Mouse (Mus musculus) CH12.LX (cell line): ENCODE data around the gene Pagr1a. TPM values are rescaled to one million over a fixed set of nuclear protein-coding genes. Genes with fewer than 3 reads are reported as not detected.

ENCODE experiments used
- DNase-seq: peaks from one replicate; pipeline ENCODE4 v3.0.0-alpha.2; 2013; ENCODE audit errors: extremely low read depth
- H3K27ac ChIP-seq: 2 replicates; pipeline ENCODE4 v1.5.1; 2012; ENCODE audit warnings: low read depth, mild to moderate bottlenecking, control low read depth, moderate library complexity; ENCODE audit not compliant: insufficient read depth
- H3K27me3 ChIP-seq: replicated peaks from 2 replicates; pipeline ENCODE3; 2012; ENCODE audit warnings: inconsistent platforms
- H3K36me3 ChIP-seq, 2 experiments: replicated peaks in 1 of 2; 2 replicates each; pipeline versions ENCODE3 to v1.6.1; 2012; ENCODE audit warnings: inconsistent platforms in 1 of 2, low read length in 1 of 2, mild to moderate bottlenecking in 1 of 2, mixed read lengths in 1 of 2, moderate library complexity in 1 of 2; ENCODE audit not compliant: control insufficient read depth in 1 of 2, insufficient read depth in 1 of 2
- H3K4me1 ChIP-seq, 2 experiments: 2 replicates each; pipeline ENCODE4 v1.6.1; 2012; ENCODE audit warnings: inconsistent platforms in 1 of 2, moderate library complexity in 1 of 2; ENCODE audit not compliant: insufficient read depth in 2 of 2, control insufficient read depth in 1 of 2
- H3K4me2 ChIP-seq: 2 replicates; pipeline ENCODE4 v1.6.1; 2012; ENCODE audit warnings: low read depth, mild to moderate bottlenecking, control low read depth; ENCODE audit not compliant: poor library complexity, insufficient read depth, severe bottlenecking
- H3K4me3 ChIP-seq, 3 experiments: fragments of 150-350 bp in 1 of 3; sonication (generic) in 1 of 3; replicated peaks in 1 of 3; 2 replicates each; pipeline versions ENCODE3 to v1.5.1; 2011 to 2012; ENCODE audit warnings: low read depth in 2 of 3, low read length in 2 of 3, mild to moderate bottlenecking in 2 of 3, moderate library complexity in 2 of 3, control low read depth in 1 of 3, improper control_type of control experiment in 1 of 3, inconsistent platforms in 1 of 3, mixed read lengths in 1 of 3; ENCODE audit not compliant: poor library complexity in 1 of 3
- H3K79me2 ChIP-seq: replicated peaks from 2 replicates; pipeline ENCODE4 v1.6.1; 2012; ENCODE audit warnings: mild to moderate bottlenecking, moderate library complexity; ENCODE audit not compliant: control insufficient read depth, poor library complexity, insufficient read depth, severe bottlenecking; ENCODE audit errors: extremely low read depth
- H3K9ac ChIP-seq: 2 replicates; pipeline ENCODE4 v1.6.1; 2012; ENCODE audit warnings: low read depth, mild to moderate bottlenecking, control low read depth, moderate library complexity; ENCODE audit not compliant: insufficient read depth
- H3K9me3 ChIP-seq: replicated peaks from 2 replicates; pipeline ENCODE3; 2012; ENCODE audit warnings: low read length, inconsistent platforms, mixed read lengths
- BHLHE40 ChIP-seq: IDR thresholded peaks from 2 replicates; pipeline ENCODE4 v1.6.1; 2011; ENCODE audit warnings: mild to moderate bottlenecking, low read depth, low read length, improper control_type of control experiment
- CHD1 ChIP-seq: IDR thresholded peaks from 2 replicates; pipeline ENCODE4 v1.6.1; 2012; ENCODE audit warnings: low read depth, low read length, improper control_type of control experiment, inconsistent platforms
- CHD2 ChIP-seq: IDR thresholded peaks from 2 replicates; pipeline ENCODE4 v1.6.1; 2011; ENCODE audit warnings: low read length, improper control_type of control experiment
- CTCF ChIP-seq, 2 experiments: IDR thresholded peaks in 1 of 2; conservative IDR thresholded peaks in 1 of 2; 2 replicates each; pipeline ENCODE4 v1.5.1; 2011 to 2012; ENCODE audit warnings: low read depth in 2 of 2, low read length in 2 of 2, improper control_type of control experiment in 1 of 2, inconsistent platforms in 1 of 2, mild to moderate bottlenecking in 1 of 2, moderate library complexity in 1 of 2
- E2F4 ChIP-seq: IDR thresholded peaks from 2 replicates; pipeline ENCODE4 v1.6.1; 2011; ENCODE audit warnings: low read depth, low read length, improper control_type of control experiment; ENCODE audit not compliant: insufficient replicate concordance
- ELF1 ChIP-seq: IDR thresholded peaks from 2 replicates; pipeline ENCODE4 v1.6.1; 2014; ENCODE audit warnings: low read depth, mild to moderate bottlenecking, inconsistent platforms, low read length, improper control_type of control experiment
- EP300 ChIP-seq: IDR thresholded peaks from 2 replicates; pipeline ENCODE4 v1.6.1; 2011; ENCODE audit warnings: low read length, improper control_type of control experiment
- ETS1 ChIP-seq: conservative IDR thresholded peaks from 2 replicates; pipeline ENCODE4 v1.6.1; 2012; ENCODE audit warnings: low read depth, mild to moderate bottlenecking, inconsistent platforms, low read length, improper control_type of control experiment, moderate library complexity
- GABPA ChIP-seq: IDR thresholded peaks from 2 replicates; pipeline ENCODE4 v1.6.1; 2012; ENCODE audit warnings: low read depth, low read length, improper control_type of control experiment, inconsistent platforms; ENCODE audit not compliant: insufficient replicate concordance
- HCFC1 ChIP-seq: IDR thresholded peaks from 2 replicates; pipeline ENCODE4 v1.6.1; 2012; ENCODE audit warnings: low read depth, mild to moderate bottlenecking, inconsistent platforms, low read length, improper control_type of control experiment
- IRF4 ChIP-seq: IDR thresholded peaks from 2 replicates; pipeline ENCODE4 v1.6.1; 2014; ENCODE audit warnings: low read depth, mild to moderate bottlenecking, inconsistent platforms, low read length, improper control_type of control experiment
- JUN ChIP-seq: IDR thresholded peaks from 2 replicates; pipeline ENCODE4 v1.6.1; 2011; ENCODE audit warnings: low read depth, mild to moderate bottlenecking, low read length, improper control_type of control experiment, moderate library complexity; ENCODE audit not compliant: insufficient read depth
- JUND ChIP-seq: conservative IDR thresholded peaks from 2 replicates; pipeline ENCODE4 v1.6.1; 2011; ENCODE audit warnings: low read depth, low read length, improper control_type of control experiment
- KAT2A ChIP-seq: IDR thresholded peaks from 2 replicates; pipeline ENCODE4 v1.6.1; 2012; ENCODE audit warnings: low read length, improper control_type of control experiment, inconsistent platforms; ENCODE audit not compliant: insufficient replicate concordance
- MAFK ChIP-seq: IDR thresholded peaks from 2 replicates; pipeline ENCODE4 v1.6.1; 2011; ENCODE audit warnings: low read length, improper control_type of control experiment; ENCODE audit not compliant: insufficient replicate concordance
- MAX ChIP-seq: IDR thresholded peaks from 2 replicates; pipeline ENCODE4 v1.6.1; 2011; ENCODE audit warnings: low read length, improper control_type of control experiment
- MEF2A ChIP-seq: IDR thresholded peaks from 2 replicates; pipeline ENCODE4 v1.6.1; 2014; ENCODE audit warnings: low read depth, mild to moderate bottlenecking, inconsistent platforms, low read length, improper control_type of control experiment, borderline replicate concordance
- MXI1 ChIP-seq: IDR thresholded peaks from 2 replicates; pipeline ENCODE4 v1.6.1; 2011; ENCODE audit warnings: mild to moderate bottlenecking, low read depth, low read length, improper control_type of control experiment
- MYC ChIP-seq: IDR thresholded peaks from 2 replicates; pipeline ENCODE4 v1.6.1; 2011; ENCODE audit warnings: low read depth, mild to moderate bottlenecking, improper control_type of control experiment, low read length
- NRF1 ChIP-seq: IDR thresholded peaks from 2 replicates; pipeline ENCODE4 v1.6.1; 2014; ENCODE audit warnings: low read depth, mild to moderate bottlenecking, inconsistent platforms, low read length, improper control_type of control experiment, moderate library complexity
- PAX5 ChIP-seq: IDR thresholded peaks from 2 replicates; pipeline ENCODE4 v1.6.1; 2012; ENCODE audit warnings: low read length, inconsistent platforms, mixed read lengths
- POLR2A ChIP-seq: IDR thresholded peaks from 2 replicates; pipeline ENCODE4 v1.6.1; 2011; ENCODE audit warnings: low read depth, mild to moderate bottlenecking, improper control_type of control experiment, low read length
- POLR2AphosphoS2 ChIP-seq: IDR thresholded peaks from 2 replicates; pipeline ENCODE4 v1.6.1; 2011; ENCODE audit warnings: low read depth, low read length, improper control_type of control experiment
- RAD21 ChIP-seq: IDR thresholded peaks from 2 replicates; pipeline ENCODE4 v1.6.1; 2011; ENCODE audit warnings: low read depth, mild to moderate bottlenecking, low read length, improper control_type of control experiment, moderate library complexity
- RCOR1 ChIP-seq: conservative IDR thresholded peaks from 2 replicates; pipeline ENCODE4 v1.6.1; 2012; ENCODE audit warnings: low read depth, mild to moderate bottlenecking, inconsistent platforms, low read length, improper control_type of control experiment
- SIN3A ChIP-seq: IDR thresholded peaks from 2 replicates; pipeline ENCODE4 v1.6.1; 2012; ENCODE audit warnings: low read length, improper control_type of control experiment, inconsistent platforms
- SMC3 ChIP-seq: IDR thresholded peaks from 2 replicates; pipeline ENCODE4 v1.6.1; 2011; ENCODE audit warnings: low read depth, low read length, improper control_type of control experiment
- TBP ChIP-seq: conservative IDR thresholded peaks from 2 replicates; pipeline ENCODE4 v1.6.1; 2011; ENCODE audit warnings: low read depth, low read length, improper control_type of control experiment
- TCF12 ChIP-seq: IDR thresholded peaks from 2 replicates; pipeline ENCODE4 v1.6.1; 2014; ENCODE audit warnings: low read depth, mild to moderate bottlenecking, inconsistent platforms, low read length, improper control_type of control experiment
- UBTF ChIP-seq: IDR thresholded peaks from 2 replicates; pipeline ENCODE4 v1.6.1; 2012; ENCODE audit warnings: low read depth, mild to moderate bottlenecking, inconsistent platforms, low read length, improper control_type of control experiment, moderate library complexity
- USF1 ChIP-seq: IDR thresholded peaks from 2 replicates; pipeline ENCODE4 v1.6.1; 2014; ENCODE audit warnings: low read depth, mild to moderate bottlenecking, inconsistent platforms, low read length, improper control_type of control experiment
- USF2 ChIP-seq: conservative IDR thresholded peaks from 2 replicates; pipeline ENCODE4 v1.6.1; 2011; ENCODE audit warnings: low read depth, low read length, improper control_type of control experiment
- ZC3H11A ChIP-seq: IDR thresholded peaks from 2 replicates; pipeline ENCODE4 v1.6.1; 2012; ENCODE audit warnings: low read depth, mild to moderate bottlenecking, inconsistent platforms, low read length, improper control_type of control experiment
- ZKSCAN1 ChIP-seq: IDR thresholded peaks from 2 replicates; pipeline ENCODE4 v1.6.1; 2012; ENCODE audit warnings: low read depth, inconsistent platforms, low read length, improper control_type of control experiment, borderline replicate concordance
- ZMIZ1 ChIP-seq: IDR thresholded peaks from 2 replicates; pipeline ENCODE4 v1.6.1; 2012; ENCODE audit warnings: low read depth, mild to moderate bottlenecking, inconsistent platforms, low read length, improper control_type of control experiment
- ZNF384 ChIP-seq: IDR thresholded peaks from 2 replicates; pipeline ENCODE4 v1.6.1; 2012; ENCODE audit warnings: low read depth, low read length, improper control_type of control experiment, inconsistent platforms
- dilution Hi-C: fragments of 300-500 bp; cut with MboI; formaldehyde crosslinking; loops from 2 replicates; pipeline ENCODE4 v1.14.3; 2020; ENCODE audit warnings: low sequenced_read_pairs; ENCODE audit not compliant: extremely low pct_unique_long_range_greater_than_20kb, extremely low pct_ligation_motif_present
- in situ Hi-C: fragments of 300-500 bp; cut with MboI; formaldehyde crosslinking; loops from 3 replicates; pipeline ENCODE4 v1.14.3; 2019; ENCODE audit warnings: low sequenced_read_pairs, low pct_ligation_motif_present, low pct_unique_long_range_greater_than_20kb, mixed read lengths
- polyA plus RNA-seq: library from polyadenylated mRNA; unstranded; fragments of >175 nt; gene quantifications from 2 replicates; pipeline ENCODE4 v1.2.1, GENCODE M21; 2012; ENCODE audit warnings: low read depth; ENCODE audit not compliant: insufficient read length
- total RNA-seq, 2 experiments: library from RNA; depleted of rRNA; stranded (reverse); fragments of 300-350 nt in 1 of 2; fragments of >200 nt in 1 of 2; gene quantifications; 2 replicates each; pipeline ENCODE4 v1.2.3; 2012 to 2014

Pagr1a gene
- 56.9 and 60.0 TPM in 2 replicates for total RNA-seq (2012; rRNA removed)
- total RNA-seq (2014; rRNA removed) = 12.0 and 24.9 TPM in 2 replicates
- polyA plus RNA-seq = 69.4 and 71.3 TPM in 2 replicates

DNA sequence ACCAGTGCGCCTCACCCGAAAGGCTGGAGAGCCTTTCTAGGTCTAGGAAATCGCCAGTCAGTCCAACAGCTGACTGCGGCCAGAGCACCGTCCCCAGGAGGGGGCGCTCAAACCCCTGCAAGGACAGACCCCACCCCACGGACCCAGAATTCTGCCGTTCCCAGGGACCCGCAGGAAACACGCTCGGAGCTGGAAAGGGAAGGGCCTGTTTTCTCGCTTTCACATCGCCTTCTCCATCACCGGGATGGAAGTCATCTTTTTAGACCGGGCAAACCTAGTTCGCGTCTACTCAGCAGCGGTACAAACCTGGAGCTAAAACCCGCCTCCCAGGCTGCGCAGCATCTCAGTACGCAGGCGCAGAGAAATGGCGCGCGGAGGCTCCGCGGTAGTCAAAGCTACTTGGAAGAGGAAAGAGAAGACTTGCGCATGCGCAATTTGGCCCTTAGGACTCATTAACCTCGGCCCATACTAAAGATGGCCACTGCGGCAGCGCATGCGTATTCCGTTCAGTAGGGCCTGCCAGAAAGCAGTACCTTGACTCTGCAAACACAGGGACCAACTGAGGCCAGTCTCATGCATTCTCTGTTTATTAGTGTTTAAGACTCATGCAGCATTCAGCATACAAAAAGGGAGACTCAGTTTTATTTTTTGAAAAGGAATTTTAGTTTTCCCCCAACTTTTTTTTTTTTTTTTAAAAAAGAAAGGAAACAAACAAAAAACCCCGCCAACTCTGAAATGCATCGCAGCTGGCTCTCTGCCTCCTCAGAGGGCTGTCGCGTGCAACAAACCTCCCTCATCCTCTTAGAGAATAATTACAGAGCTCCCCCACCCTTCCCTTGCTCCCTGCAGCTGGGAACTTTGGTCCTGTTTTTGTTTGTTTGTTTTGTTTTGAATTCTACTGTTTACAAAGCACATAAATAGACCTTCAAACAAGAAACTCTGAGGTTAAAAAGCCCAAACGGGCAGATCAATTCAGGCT is at the start of gene Pagr1a:
Pagr1a (minus strand) TSS at position 382 of the 979 bp plus-strand sequence.
- dilution Hi-C loops (no loop called here), in situ Hi-C loops (loop anchor here (5.0 to 10.0 kb wide), 2 partner anchors 55 to 312 kb away; partner anchors contain the start of gene Coro1a)
- H3K9ac ChIP-seq = peak within 1 kb of the TSS; percentile 91
- peaks cover 14% of the 10 kb centered on the region for H3K79me2 ChIP-seq
- peaks cover 8 to 53% of the 10 kb centered on the region in 2 experiments for H3K36me3 ChIP-seq
- H3K4me3 ChIP-seq = peak within 1 kb of the TSS; percentile 65 to 92 (median 89)
- peaks cover 22 to 70% of the 10 kb centered on the region in 2 experiments; a peak in 3 of 4 replicates for H3K4me1 ChIP-seq
- DNase-seq = peak; percentile 100
- H3K4me2 ChIP-seq = peak within 1 kb of the TSS; percentile 77
- H3K9me3 ChIP-seq = no peaks in the 10 kb centered on the region
- no peaks in the 10 kb centered on the region for H3K27me3 ChIP-seq
- peak within 1 kb of the TSS; percentile 80 for H3K27ac ChIP-seq
- 0 out of 2 replicates have a peak, but pooled peaks have one; percentile 2 for TF ChIP-seq MYC
- no peak for TF ChIP-seq USF2
- TF ChIP-seq ZMIZ1 = peak; percentile 11; the same call in 1 of the 2 replicates
- peak; percentile 92 for TF ChIP-seq HCFC1
- TF ChIP-seq TBP = no peak; the same call in 1 of the 2 replicates
- peak; percentile 66; the same call in 1 of the 2 replicates for TF ChIP-seq ZNF384
- TF ChIP-seq POLR2A = peak; percentile 74
- TF ChIP-seq ETS1 = no peak
- TF ChIP-seq MEF2A = peak; percentile 23; the same call in 1 of the 2 replicates
- TF ChIP-seq MAX = no peak; the same call in none of the 2 replicates
- no peak for TF ChIP-seq JUN
- TF ChIP-seq NRF1 = peak; percentile 98
- TF ChIP-seq JUND = no peak
- TF ChIP-seq KAT2A = peak; percentile 88; the same call in 1 of the 2 replicates
- no peak for TF ChIP-seq UBTF
- TF ChIP-seq ZKSCAN1 = no peak
- TF ChIP-seq GABPA = no peak; the same call in 1 of the 2 replicates
- peak; percentile 96 for TF ChIP-seq E2F4
- no peak for TF ChIP-seq PAX5
- TF ChIP-seq RCOR1 = no peak
- TF ChIP-seq EP300 = no peak
- TF ChIP-seq SMC3 = peak; percentile 61
- no peak for TF ChIP-seq CHD1
- no peak for TF ChIP-seq USF1
- peak; percentile 57 to 89 for TF ChIP-seq CTCF (conservative IDR thresholded peaks at IDR 0.05 in 1 of 2, IDR thresholded peaks at IDR 0.05 in 1 of 2; ENCODE audit: low read depth in 2 of 2, low read length in 2 of 2)
- peak; percentile 21; the same call in 1 of the 2 replicates for TF ChIP-seq IRF4
- no peak for TF ChIP-seq MAFK
- peak; percentile 94 for TF ChIP-seq SIN3A
- TF ChIP-seq POLR2AphosphoS2 = no peak; the same call in 1 of the 2 replicates
- no peak for TF ChIP-seq CHD2
- TF ChIP-seq MXI1 = peak; percentile 70; the same call in 1 of the 2 replicates
- TF ChIP-seq BHLHE40 = no peak
- peak; percentile 45 for TF ChIP-seq RAD21
- TF ChIP-seq ZC3H11A = no peak
- TF ChIP-seq TCF12 = no peak; the same call in none of the 2 replicates
- TF ChIP-seq ELF1 = peak; percentile 83
